Mouse (Mus musculus) bone marrow macrophage, adult 2 months (primary cell): Measurements from ENCODE around the gene Gm10392. TPM values are rescaled to one million over a fixed set of nuclear protein-coding genes. Genes with fewer than 3 reads are reported as not detected.
A peak's percentile ranks its signal among the peaks of the same experiment; 100 is the strongest.

Experiments
- H3K27ac ChIP-seq: 2 replicates; pipeline ENCODE4 v1.5.1; 2012; ENCODE audit warnings: low read depth, low read length; ENCODE audit not compliant: insufficient read depth
- H3K4me1 ChIP-seq: 2 replicates; pipeline ENCODE4 v1.6.1; 2012; ENCODE audit warnings: low read length; ENCODE audit not compliant: control insufficient read depth, insufficient read depth
- H3K4me3 ChIP-seq: 2 replicates; pipeline ENCODE4 v1.5.1; 2012; ENCODE audit warnings: mild to moderate bottlenecking, low read length, moderate library complexity; ENCODE audit not compliant: insufficient read depth
- CTCF ChIP-seq: IDR thresholded peaks from 2 replicates; pipeline ENCODE4 v1.5.1; 2012; ENCODE audit warnings: low read depth, mild to moderate bottlenecking, low read length, moderate library complexity
- POLR2A ChIP-seq: IDR thresholded peaks from 2 replicates; pipeline ENCODE4 v1.6.1; 2012; ENCODE audit warnings: mild to moderate bottlenecking, low read depth, low read length, borderline replicate concordance
- polyA plus RNA-seq: library from polyadenylated mRNA; stranded (reverse); fragments of >200 nt; gene quantifications from 2 replicates; pipeline ENCODE4 v1.2.4, GENCODE M21; 2012; ENCODE audit not compliant: missing spikeins, insufficient read depth, insufficient read length

The Gm10392 gene
- polyA plus RNA-seq, 1 experiment = 0.32 TPM

- Histone ChIP-seq H3K4me1 (peaks cover 24% of the 10 kb centered on the region), H3K27ac (no peak overlapping the region), H3K4me3 (no peak overlapping the region)
- no peak for TF ChIP-seq POLR2A
- TF ChIP-seq CTCF = no peak
Measured at GRCm38 (mm10) chr11:77500361-77501325, 18.4 kb downstream of the Gm10392 start.

GRCm38 (mm10) chr11:77499354-77499753, 19.6 kb downstream of the Gm10392 start:
- H3K4me3 ChIP-seq = no peak overlapping the region
- peaks cover 35% of the 10 kb centered on the region for H3K4me1 ChIP-seq
- no peak for TF ChIP-seq CTCF
- TF ChIP-seq POLR2A = no peak
- H3K27ac ChIP-seq = no peak overlapping the region

- TF ChIP-seq POLR2A (no peak), CTCF (no peak)
- H3K4me3 ChIP-seq = no peak overlapping the region
- H3K27ac ChIP-seq = no peak overlapping the region
- peaks cover 35% of the 10 kb centered on the region for H3K4me1 ChIP-seq
Measured at GRCm38 (mm10) chr11:77498261-77499139, 20.5 kb downstream of the Gm10392 start.

GRCm38 (mm10) chr11:77497851-77498250, 21.1 kb downstream of the Gm10392 start:
- TF ChIP-seq POLR2A (no peak), CTCF (no peak)
- Histone ChIP-seq H3K27ac (no peak overlapping the region), H3K4me1 (peaks cover 35% of the 10 kb centered on the region), H3K4me3 (no peak overlapping the region)

GRCm38 (mm10) chr11:77497341-77497756, 21.6 kb downstream of the Gm10392 start:
- Histone ChIP-seq H3K4me3 (no peak overlapping the region), H3K4me1 (peaks cover 35% of the 10 kb centered on the region), H3K27ac (no peak overlapping the region)
- no peak for TF ChIP-seq POLR2A
- peak; percentile 49 for TF ChIP-seq CTCF

GRCm38 (mm10) chr11:77495507-77495906, 23.5 kb downstream of the Gm10392 start:
- TF ChIP-seq CTCF = no peak
- H3K4me3 ChIP-seq = no peak overlapping the region
- no peak overlapping the region for H3K27ac ChIP-seq
- peaks cover 40% of the 10 kb centered on the region for H3K4me1 ChIP-seq

GRCm38 (mm10) chr11:77494782-77495181, 24.2 kb downstream of the Gm10392 start:
- peak overlapping the region; percentile 92 for H3K4me3 ChIP-seq
- H3K27ac ChIP-seq = no peak overlapping the region
- peaks cover 45% of the 10 kb centered on the region for H3K4me1 ChIP-seq
- no peak for TF ChIP-seq CTCF
- no peak for TF ChIP-seq POLR2A

GRCm38 (mm10) chr11:77494344-77494676, 24.7 kb downstream of the Gm10392 start:
- peak overlapping the region; percentile 92 for H3K4me3 ChIP-seq
- peak overlapping the region; percentile 5 for H3K27ac ChIP-seq
- TF ChIP-seq CTCF (no peak), POLR2A (no peak)
- H3K4me1 ChIP-seq = peaks cover 45% of the 10 kb centered on the region

GRCm38 (mm10) chr11:77493512-77494343, 25.3 kb downstream of the Gm10392 start, which contains the start of gene Git1:
TSS of gene Git1 (plus strand) at chr11:77493562.
- TF ChIP-seq POLR2A (no peak), CTCF (no peak)
- H3K4me3 ChIP-seq = peak within 1 kb of the TSS; percentile 92
- H3K4me1 ChIP-seq = peaks cover 45% of the 10 kb centered on the region
- peak within 1 kb of the TSS; percentile 78 for H3K27ac ChIP-seq
